Mouse (Mus musculus) liver, embryonic 15.5 days (tissue): Measurements from ENCODE around the gene Taar1. TPM values are rescaled to one million over a fixed set of nuclear protein-coding genes. Genes with fewer than 3 reads are reported as not detected.

Experiments used
- polyA plus RNA-seq: library from polyadenylated mRNA; unstranded; fragments of >200 nt; fragmentation: Nextera tagmentation; extraction: Ambion mirVana; gene quantifications from 2 replicates; pipeline ENCODE4 v1.2.1, GENCODE M21; 2015

Taar1 gene
- polyA plus RNA-seq, 1 experiment from 2014 or later: not detected

Other genes starting within 250 kb of the Taar1 start
- gene Rps12, start 133.1 kb upstream of the Taar1 start, polyA plus RNA-seq: 118 and 126 TPM in 2 replicates
- 1.4 and 1.7 TPM in 2 replicates for gene Slc18b1, start 123.4 kb upstream of the Taar1 start, polyA plus RNA-seq
- gene Vnn3, start 68.9 kb upstream of the Taar1 start, polyA plus RNA-seq: 3.4 and 6.1 TPM in 2 replicates
- 2.1 and 2.3 TPM in 2 replicates for gene Vnn1, start 25.7 kb upstream of the Taar1 start, polyA plus RNA-seq
- gene Taar2, start 18.2 kb downstream of the Taar1 start, polyA plus RNA-seq: not detected in 2 replicates
- gene Taar3, start 29.2 kb downstream of the Taar1 start, polyA plus RNA-seq: not detected in 2 replicates
- not detected in 2 replicates for gene Taar4, start 40.1 kb downstream of the Taar1 start, polyA plus RNA-seq
- gene Taar5, start 50.4 kb downstream of the Taar1 start, polyA plus RNA-seq: not detected in 2 replicates
- gene Taar6, start 65.3 kb downstream of the Taar1 start, polyA plus RNA-seq: not detected in 2 replicates
- gene Taar7a, start 73.1 kb downstream of the Taar1 start, polyA plus RNA-seq: not detected in 2 replicates
- not detected in 2 replicates for gene Taar7b, start 79.6 kb downstream of the Taar1 start, polyA plus RNA-seq
- not detected in 2 replicates for gene Taar7d, start 106.9 kb downstream of the Taar1 start, polyA plus RNA-seq
- not detected in 2 replicates for gene Taar7e, start 117.3 kb downstream of the Taar1 start, polyA plus RNA-seq
- not detected in 2 replicates for gene Taar7f, start 129.2 kb downstream of the Taar1 start, polyA plus RNA-seq
- gene Taar8a, start 156.1 kb downstream of the Taar1 start, polyA plus RNA-seq: not detected in 2 replicates
- gene Taar8b, start 171.9 kb downstream of the Taar1 start, polyA plus RNA-seq: not detected in 2 replicates
- gene Taar8c, start 181.6 kb downstream of the Taar1 start, polyA plus RNA-seq: not detected in 2 replicates
- not detected in 2 replicates for gene Taar9, start 189.2 kb downstream of the Taar1 start, polyA plus RNA-seq
- gene Stx7, start 228.9 kb downstream of the Taar1 start, polyA plus RNA-seq: 23.4 and 30.1 TPM in 2 replicates